Mouse (Mus musculus) cerebral cortex, adult 2 months (tissue): Measurements from ENCODE around the gene Ccdc86.

ENCODE experiments used
- WGBS: fragments of 180-500 bp; shearing (Covaris S2); methylation state at CpG from one replicate; pipeline ENCODE4 v1.1.7; 2018; 5-methylcytosine and 5-hydroxymethylcytosine counted together

The Ccdc86 gene

DNA sequence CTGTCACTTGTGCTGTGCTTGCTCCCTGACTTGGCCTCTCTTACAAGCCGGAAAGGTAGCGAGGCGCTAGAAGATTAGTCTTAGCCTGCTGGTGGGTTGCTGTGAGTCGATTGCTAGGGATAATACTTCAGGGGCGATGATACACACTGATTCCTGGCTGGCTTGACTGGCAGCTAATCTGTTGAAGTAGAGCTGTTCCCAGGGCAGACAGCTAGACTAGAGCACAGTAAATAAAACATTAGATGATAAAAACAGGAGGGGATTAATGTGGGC lies 43.4 kb downstream of the Ccdc86 start:
- WGBS: 66% methylated on average over 5 of the region's 5 CpGs

DNA sequence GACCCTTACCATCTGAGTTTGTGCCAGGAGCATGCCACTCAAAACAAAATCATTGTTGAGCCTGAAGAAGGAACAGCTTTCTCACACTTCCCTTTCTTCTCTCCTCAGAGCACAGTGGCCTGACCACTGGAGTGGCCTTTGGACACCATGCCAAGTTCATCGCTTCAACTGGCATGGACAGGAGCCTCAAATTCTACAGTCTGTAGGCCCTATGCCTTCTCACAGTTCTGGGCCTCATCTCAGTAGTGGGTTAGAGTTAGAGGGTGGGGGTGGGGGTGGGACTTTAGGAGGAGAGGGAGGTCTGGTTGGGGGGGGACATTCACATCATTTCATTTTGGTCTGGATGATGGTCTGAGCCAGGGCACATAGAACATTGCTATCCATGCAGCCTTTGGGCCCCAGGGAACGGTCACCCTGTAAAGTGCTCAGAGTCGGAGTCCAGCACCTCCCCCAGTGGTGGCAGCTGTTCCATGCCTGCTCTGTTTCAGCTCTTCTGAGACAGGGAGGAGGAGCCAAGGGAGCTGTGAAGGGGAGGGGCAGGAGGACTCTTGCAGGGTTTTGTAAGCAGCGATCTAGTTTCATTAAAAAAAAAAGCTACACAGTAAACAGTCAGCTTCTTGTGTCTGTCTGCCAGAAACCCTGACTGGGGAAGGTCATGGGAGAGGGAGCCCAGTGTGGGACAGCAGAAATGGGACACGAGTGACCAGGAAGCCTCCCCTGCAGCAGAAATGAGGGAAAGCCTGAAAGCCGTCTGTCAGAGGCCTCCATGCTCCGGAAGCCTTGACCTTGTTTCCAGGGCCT lies 43.9 kb downstream of the Ccdc86 start:
- 35% methylated on average over 7 of the region's 7 CpGs for WGBS

GRCm38 (mm10) chr19:10904512-10904911 lies 44.6 kb downstream of the Ccdc86 start:
- WGBS: 85% methylated on average over 5 of the region's 5 CpGs

GRCm38 (mm10) chr19:10901046-10901445 lies 48.0 kb downstream of the Ccdc86 start:
- 91% methylated on average over 5 of the region's 5 CpGs for WGBS

DNA sequence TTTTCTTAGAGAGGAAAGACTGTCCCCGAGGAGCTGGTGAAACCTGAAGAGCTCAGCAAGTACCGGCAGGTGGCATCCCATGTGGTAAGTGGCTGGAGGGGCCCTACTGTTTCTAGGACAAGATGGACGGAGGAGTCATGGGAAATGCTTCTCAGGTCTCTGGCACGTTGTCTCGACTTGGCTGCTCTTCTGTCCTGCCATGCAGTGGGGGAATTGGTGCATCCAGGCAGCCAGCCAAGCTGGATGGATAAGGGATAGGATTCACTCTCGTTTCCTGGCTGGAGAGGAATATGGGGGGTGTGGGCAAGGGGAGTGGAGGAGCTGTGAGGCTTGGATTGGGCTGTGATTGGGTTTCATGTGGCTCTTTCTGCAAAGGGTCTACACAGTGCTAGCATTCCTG lies 48.8 kb downstream of the Ccdc86 start:
- WGBS: 59% methylated on average over 6 of the region's 6 CpGs

- 74% methylated on average over 8 of the region's 8 CpGs for WGBS
These were observed 51.6 kb downstream of the Ccdc86 start for GRCm38 (mm10) chr19:10897491-10897890.

DNA sequence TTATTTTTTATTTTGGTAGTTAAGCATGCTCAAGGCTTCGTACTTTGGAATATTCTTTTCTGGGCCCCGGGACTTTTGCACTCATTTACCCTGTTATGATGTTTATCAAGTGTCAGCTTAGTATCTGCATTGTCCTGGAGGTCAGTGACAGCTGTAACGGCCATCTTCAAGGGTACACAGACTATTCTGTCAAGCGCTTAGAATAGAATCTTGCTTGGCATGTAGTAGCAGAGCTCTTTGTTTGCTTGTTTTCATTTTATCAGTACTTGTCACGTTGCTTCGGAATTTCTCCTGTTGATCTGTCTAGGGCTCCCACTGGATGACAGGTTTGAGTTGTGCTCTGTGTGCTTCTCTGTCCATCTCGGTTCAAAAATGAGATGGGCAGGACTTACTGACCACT lies 52.2 kb downstream of the Ccdc86 start:
- 57% methylated on average over 7 of the region's 7 CpGs for WGBS

DNA sequence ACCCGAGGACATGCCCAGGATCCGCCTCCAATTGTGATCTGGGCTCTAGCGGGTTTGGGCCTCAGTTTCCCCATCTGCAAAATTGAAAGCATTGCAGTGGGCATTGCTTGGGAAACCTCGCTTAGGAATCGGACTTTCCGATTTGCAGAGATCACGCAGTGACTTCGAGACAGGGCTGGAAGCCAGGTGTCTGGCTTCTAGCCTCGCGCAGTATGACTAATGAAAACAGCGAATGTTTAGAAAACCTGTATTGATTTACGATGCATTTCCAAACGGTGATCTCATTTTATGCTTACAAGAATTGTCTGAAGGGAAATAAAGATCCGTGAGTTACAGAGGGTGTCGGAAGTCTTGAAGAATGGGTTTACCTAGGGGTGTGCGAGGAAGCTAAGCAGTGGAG lies 53.4 kb downstream of the Ccdc86 start:
- WGBS: under 1% methylated on average over 16 of the region's 16 CpGs

DNA sequence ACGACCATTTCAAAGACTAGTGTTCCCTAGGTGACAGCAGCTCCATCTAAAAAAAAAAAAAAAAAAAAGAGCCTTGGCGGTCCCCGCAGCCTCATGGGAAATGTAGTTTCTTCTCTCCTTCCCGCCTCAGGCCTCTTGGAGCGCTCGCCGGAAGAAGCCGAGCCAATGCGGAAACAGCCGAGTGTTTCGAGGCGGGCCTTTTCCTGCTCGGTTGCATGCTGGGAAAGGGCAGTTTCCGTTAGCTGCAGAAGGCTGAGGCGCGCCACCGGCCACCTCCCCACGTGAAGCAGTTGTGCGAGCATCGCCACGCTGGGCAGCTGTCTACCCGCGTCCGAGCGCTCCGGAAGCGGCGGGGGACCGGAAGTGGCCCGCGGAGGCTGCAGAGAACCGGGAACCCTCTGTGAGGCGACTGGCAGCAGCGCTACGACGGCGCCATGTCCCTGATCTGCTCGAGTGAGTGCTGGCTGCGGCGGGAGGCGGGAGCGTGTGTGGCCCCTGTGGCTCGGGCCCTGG lies 54.0 kb downstream of the Ccdc86 start, which contains the start of gene Prpf19:
Prpf19 (plus strand) TSS at position 216 of the 513 bp plus-strand sequence.
- under 1% methylated on average over 43 of the region's 43 CpGs for WGBS

GRCm38 (mm10) chr19:10892201-10892600 lies 56.9 kb downstream of the Ccdc86 start:
- WGBS: 87% methylated on average over 3 of the region's 3 CpGs
